26 mouse cellular contexts compared by ENCODE assay signal in the genomic region with DNA sequence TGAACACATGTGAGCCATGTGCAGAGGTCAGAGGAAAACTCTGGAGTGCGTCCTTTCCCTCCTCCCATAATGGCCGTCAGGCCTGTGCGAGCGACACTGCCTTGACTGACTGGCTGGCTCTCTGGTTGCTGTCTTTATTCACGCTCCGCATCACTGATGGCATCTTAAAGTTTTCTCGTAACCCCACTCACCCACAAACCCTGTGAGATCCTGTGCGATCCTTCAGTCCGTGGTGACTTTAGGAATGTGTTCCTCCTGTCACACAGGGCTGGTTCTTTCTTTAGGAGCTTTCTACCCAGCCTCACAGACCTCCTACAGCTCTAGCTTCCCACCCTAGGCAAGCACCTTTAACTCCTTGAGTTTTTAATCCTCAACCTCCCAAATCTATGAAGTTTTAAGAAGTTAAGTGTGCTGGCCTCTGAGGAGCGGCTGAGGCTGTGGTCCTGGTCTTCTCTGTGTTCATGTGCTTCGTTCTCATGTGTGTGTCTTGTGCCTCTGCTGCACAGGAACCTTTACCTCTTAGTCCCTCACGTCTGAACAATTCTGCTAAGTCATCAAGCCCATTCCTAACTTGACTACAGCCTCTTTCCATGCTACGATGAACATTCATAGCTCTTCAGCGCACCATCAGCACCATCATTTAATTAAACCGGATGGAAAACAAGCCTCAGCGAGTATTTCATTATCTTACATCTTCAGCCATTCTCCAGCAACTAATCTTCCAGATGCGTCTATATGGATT.
"Had no signal": no experiment of that assay in that cellular context is flagged by ENCODE, and none has a peak within 500 bp of the region (broad histone marks: within the 10 kb centered on the region; RNA-seq: fewer than 3 reads in every experiment).

No protein-coding gene starts in this region.

- H3K9me3 ChIP-seq: heart, embryonic 13.5 days; heart, embryonic 15.5 days; hindbrain, embryonic 13.5 days; hindbrain, embryonic 15.5 days; kidney, embryonic 15.5 days; limb, embryonic 13.5 days; limb, embryonic 15.5 days; liver, embryonic 12.5 days had no signal

- H3K4me2 ChIP-seq: heart, embryonic 11.5 days; heart, embryonic 13.5 days; heart, embryonic 15.5 days; hindbrain, embryonic 13.5 days; hindbrain, embryonic 15.5 days; kidney, embryonic 15.5 days; limb, embryonic 13.5 days; limb, embryonic 15.5 days; liver, embryonic 12.5 days had no signal

- H3K9ac ChIP-seq: heart, embryonic 13.5 days; heart, embryonic 15.5 days; hindbrain, embryonic 13.5 days; hindbrain, embryonic 15.5 days; kidney, embryonic 15.5 days; limb, embryonic 13.5 days; limb, embryonic 15.5 days; liver, embryonic 12.5 days; liver, embryonic 14.5 days had no signal

- H3K4me1 ChIP-seq: heart, embryonic 13.5 days; heart, embryonic 15.5 days; hindbrain, embryonic 13.5 days; hindbrain, embryonic 15.5 days; kidney, embryonic 15.5 days; limb, embryonic 13.5 days; limb, embryonic 15.5 days; liver, embryonic 12.5 days had no signal

- DNase-seq: gastrocnemius, postnatal 14 days; gastrocnemius, postnatal 36 days; heart, adult 11 months; heart, adult 2 months; heart, postnatal 14 days; heart, postnatal 36 days; kidney, adult 11 months; kidney, adult 2 months; kidney, adult 9 months; kidney, postnatal 10 days; kidney, postnatal 36 days; layer of hippocampus, postnatal 36 days; left cerebral cortex, postnatal 4 days had no signal

- ATAC-seq: hindbrain, postnatal 0 days; intestine, embryonic 16.5 days; liver, embryonic 12.5 days had no signal

- H3K27ac ChIP-seq: heart, adult 2 months; heart, embryonic 13.5 days; heart, embryonic 15.5 days; hindbrain, embryonic 13.5 days; hindbrain, embryonic 15.5 days; hindbrain, postnatal 0 days; kidney, embryonic 15.5 days; layer of hippocampus, adult 2 months; limb, embryonic 13.5 days; limb, embryonic 15.5 days; liver, embryonic 12.5 days; liver, embryonic 14.5 days had no signal

- H3K27me3 ChIP-seq: heart, embryonic 13.5 days; heart, embryonic 15.5 days; hindbrain, embryonic 13.5 days; hindbrain, embryonic 15.5 days; kidney, embryonic 15.5 days; limb, embryonic 13.5 days; limb, embryonic 15.5 days; liver, embryonic 12.5 days had no signal

- H3K4me3 ChIP-seq: heart, adult 2 months; heart, embryonic 13.5 days; heart, embryonic 15.5 days; hindbrain, embryonic 13.5 days; hindbrain, embryonic 15.5 days; kidney, embryonic 15.5 days; layer of hippocampus, adult 2 months; limb, embryonic 13.5 days; limb, embryonic 15.5 days; liver, embryonic 12.5 days had no signal
